Mouse (Mus musculus): ENCODE results near the gene Dnajb1.

Dnajb1 gene

GRCm38 (mm10) chr8:83654725-83655124, 46.7 kb downstream of the Dnajb1 start:
- DNase-seq (ENCODE audit: low spot score in 2 of 2): no peak

- DNase-seq (ENCODE audit: low spot score in 2 of 2): no peak
Measured at GRCm38 (mm10) chr8:83656043-83656442, 48.0 kb downstream of the Dnajb1 start.

- no peak for DNase-seq (ENCODE audit: low spot score in 2 of 2)
Measured at GRCm38 (mm10) chr8:83656484-83657246, 48.7 kb downstream of the Dnajb1 start.

- DNase-seq (ENCODE audit: low spot score in 2 of 2): no peak
Measured at GRCm38 (mm10) chr8:83660545-83660944, 52.6 kb downstream of the Dnajb1 start.

GRCm38 (mm10) chr8:83660995-83661680, 53.1 kb downstream of the Dnajb1 start:
- DNase-seq (ENCODE audit: low spot score in 2 of 2): no peak

Measured in spleen, postnatal 14 days (tissue).